Mouse (Mus musculus) brain, embryonic 14.5 days (tissue): ENCODE results near the gene Minos1. TPM values are rescaled to one million over a fixed set of nuclear protein-coding genes. Genes with fewer than 3 reads are reported as not detected.
A peak's percentile ranks its signal among the peaks of the same experiment; 100 is the strongest.

ENCODE experiments used
- DNase-seq: peaks from one replicate; pipeline ENCODE4 v3.0.0-alpha.2; 2011; ENCODE audit warnings: low read depth
- CTCF ChIP-seq: fragments of 200-500 bp; IDR thresholded peaks from 2 replicates; pipeline ENCODE4 v1.5.1; 2012; ENCODE audit warnings: inconsistent platforms, mild to moderate bottlenecking, moderate library complexity, borderline replicate concordance; ENCODE audit not compliant: insufficient read depth, insufficient read length; ENCODE audit errors: extremely low read depth
- POLR2A ChIP-seq: fragments of 200-500 bp; IDR thresholded peaks from 2 replicates; pipeline ENCODE4 v1.6.1; 2012; ENCODE audit warnings: mild to moderate bottlenecking, inconsistent platforms, borderline replicate concordance; ENCODE audit not compliant: poor library complexity, insufficient read depth, insufficient read length, severe bottlenecking; ENCODE audit errors: extremely low read depth
- polyA plus RNA-seq: library from polyadenylated mRNA; depleted of rRNA; stranded (reverse); fragments of >200 nt; gene quantifications from 2 replicates; pipeline ENCODE4 v1.2.3, GENCODE M21; 2012

Gene Minos1
- polyA plus RNA-seq, 1 experiment: 115 TPM

- DNase-seq: no peak
- TF ChIP-seq POLR2A (no peak), CTCF (no peak)
These were observed 20.1 kb downstream of the Minos1 start for GRCm38 (mm10) chr4:139110858-139111257.

GRCm38 (mm10) chr4:139105453-139105852 lies 25.5 kb downstream of the Minos1 start:
- DNase-seq: no peak
- TF ChIP-seq POLR2A: no peak
- TF ChIP-seq CTCF: no peak

- TF ChIP-seq CTCF: no peak
- TF ChIP-seq POLR2A: no peak
- DNase-seq: no peak
These were observed 29.4 kb downstream of the Minos1 start for GRCm38 (mm10) chr4:139101546-139101945.

- TF ChIP-seq CTCF: no peak
- no peak for TF ChIP-seq POLR2A
- DNase-seq: no peak
These were observed 30.6 kb downstream of the Minos1 start for GRCm38 (mm10) chr4:139100326-139100725.

GRCm38 (mm10) chr4:139096201-139096600 lies 34.7 kb downstream of the Minos1 start:
- TF ChIP-seq CTCF (no peak), POLR2A (no peak)
- DNase-seq: no peak

- TF ChIP-seq POLR2A (no peak), CTCF (no peak)
- no peak for DNase-seq
These were observed 35.5 kb downstream of the Minos1 start for GRCm38 (mm10) chr4:139095406-139095805.

- DNase-seq: no peak
- TF ChIP-seq POLR2A: no peak
- TF ChIP-seq CTCF: no peak
These were observed 37.8 kb downstream of the Minos1 start for GRCm38 (mm10) chr4:139093196-139093530.

- TF ChIP-seq CTCF (no peak), POLR2A (no peak)
- DNase-seq: no peak
These were observed 38.3 kb downstream of the Minos1 start, which contains the start of gene Nbl1 for GRCm38 (mm10) chr4:139092356-139093195. Gene Nbl1 (minus strand): TSS chr4:139092993.

- DNase-seq: peak; percentile 66
- TF ChIP-seq CTCF: no peak
- TF ChIP-seq POLR2A: no peak
These were observed 39.2 kb downstream of the Minos1 start for GRCm38 (mm10) chr4:139091478-139092355.

- TF ChIP-seq CTCF (no peak), POLR2A (no peak)
- DNase-seq: no peak
These were observed 39.8 kb downstream of the Minos1 start for GRCm38 (mm10) chr4:139091066-139091465.

GRCm38 (mm10) chr4:139090303-139090940 lies 40.5 kb downstream of the Minos1 start:
- TF ChIP-seq POLR2A: no peak
- no peak for TF ChIP-seq CTCF
- no peak for DNase-seq

- no peak for DNase-seq
- TF ChIP-seq CTCF: no peak
- no peak for TF ChIP-seq POLR2A
These were observed 41.8 kb downstream of the Minos1 start for GRCm38 (mm10) chr4:139088982-139089671.
